Mouse (Mus musculus): ENCODE results near the gene Ube2v1. TPM values are rescaled to one million over a fixed set of nuclear protein-coding genes. Genes with fewer than 3 reads are reported as not detected.

Gene Ube2v1
- polyA plus RNA-seq, 1 experiment, result 114 TPM

- no peaks in the 10 kb centered on the region for H3K36me3 ChIP-seq (ENCODE audit: control insufficient read depth, insufficient read depth, low read length)
- no peak for DNase-seq
- WGBS, result 79% methylated on average over 4 of the region's 4 CpGs
- H3K27ac ChIP-seq (ENCODE audit: insufficient read depth, low read depth, low read length), result peak overlapping the region; percentile 68
- no peaks in the 10 kb centered on the region for H3K27me3 ChIP-seq (replicated peaks; ENCODE audit: control insufficient read depth, insufficient read depth, low read length)
- 0 out of 2 replicates have a peak, but pooled peaks cover 2% of the 10 kb centered on the region for H3K4me1 ChIP-seq (ENCODE audit: control insufficient read depth, insufficient read depth, low read length)
- TF ChIP-seq CTCF (conservative IDR thresholded peaks at IDR 0.05; ENCODE audit: insufficient read depth, insufficient read length, low read depth, low read length) (no peak), POLR2A (IDR thresholded peaks at IDR 0.05; ENCODE audit: low read depth, low read length) (no peak)
- H3K4me3 ChIP-seq (ENCODE audit: insufficient read depth, low read depth, low read length), result no peak overlapping the region
These were observed 38.2 kb downstream of the Ube2v1 start for GRCm38 (mm10) chr2:167593551-167594250.

GRCm38 (mm10) chr2:167588774-167589577 lies 42.9 kb downstream of the Ube2v1 start:
- Histone ChIP-seq H3K4me1 (ENCODE audit: control insufficient read depth, insufficient read depth, low read length) (no peaks in the 10 kb centered on the region), H3K27ac (ENCODE audit: insufficient read depth, low read depth, low read length) (peak overlapping the region; percentile 82), H3K27me3 (replicated peaks; ENCODE audit: control insufficient read depth, insufficient read depth, low read length) (no peaks in the 10 kb centered on the region), H3K36me3 (ENCODE audit: control insufficient read depth, insufficient read depth, low read length) (no peaks in the 10 kb centered on the region), H3K4me3 (ENCODE audit: insufficient read depth, low read depth, low read length) (peak overlapping the region; percentile 41)
- peak; percentile 27 for TF ChIP-seq POLR2A (IDR thresholded peaks at IDR 0.05; ENCODE audit: low read depth, low read length)
- no peak for TF ChIP-seq CTCF (conservative IDR thresholded peaks at IDR 0.05; ENCODE audit: insufficient read depth, insufficient read length, low read depth, low read length)
- peak; percentile 79 for DNase-seq
- WGBS, result 30% methylated on average over 21 of the region's 21 CpGs

- no peaks in the 10 kb centered on the region for H3K27me3 ChIP-seq (replicated peaks; ENCODE audit: control insufficient read depth, insufficient read depth, low read length)
- no peaks in the 10 kb centered on the region for H3K4me1 ChIP-seq (ENCODE audit: control insufficient read depth, insufficient read depth, low read length)
- 0 out of 2 replicates have a peak overlapping the region, but pooled peaks have one; percentile 75 for H3K27ac ChIP-seq (ENCODE audit: insufficient read depth, low read depth, low read length)
- WGBS, result 31% methylated on average over 9 of the region's 9 CpGs
- TF ChIP-seq POLR2A (IDR thresholded peaks at IDR 0.05; ENCODE audit: low read depth, low read length), result no peak
- TF ChIP-seq CTCF (conservative IDR thresholded peaks at IDR 0.05; ENCODE audit: insufficient read depth, insufficient read length, low read depth, low read length), result no peak
- no peaks in the 10 kb centered on the region for H3K36me3 ChIP-seq (ENCODE audit: control insufficient read depth, insufficient read depth, low read length)
- H3K4me3 ChIP-seq (ENCODE audit: insufficient read depth, low read depth, low read length), result no peak overlapping the region
- DNase-seq, result no peak
These were observed 44.9 kb downstream of the Ube2v1 start for GRCm38 (mm10) chr2:167586976-167587375.

DNA sequence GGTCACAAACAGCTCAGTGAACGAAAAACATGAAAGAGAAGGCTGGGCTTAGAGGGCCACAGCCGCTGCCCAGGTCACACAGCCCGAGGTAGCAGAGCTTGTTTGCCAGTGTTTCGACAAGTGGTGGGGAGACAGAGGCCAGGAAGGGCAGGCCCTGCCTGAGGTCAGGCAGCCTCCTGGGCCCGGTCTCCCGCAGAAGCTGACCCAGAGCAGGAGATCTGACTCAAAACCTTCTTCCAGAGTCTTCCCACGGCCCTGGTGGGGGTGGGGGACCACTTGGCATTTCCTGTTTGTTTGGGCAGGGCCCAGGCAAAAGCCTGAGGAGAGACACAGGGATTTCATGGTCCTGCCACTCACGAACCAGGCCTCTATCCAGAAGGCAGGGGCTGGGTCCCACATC lies 45.9 kb downstream of the Ube2v1 start:
- Histone ChIP-seq H3K27me3 (replicated peaks; ENCODE audit: control insufficient read depth, insufficient read depth, low read length) (no peaks in the 10 kb centered on the region), H3K27ac (ENCODE audit: insufficient read depth, low read depth, low read length) (peak overlapping the region; percentile 75), H3K4me3 (ENCODE audit: insufficient read depth, low read depth, low read length) (no peak overlapping the region), H3K4me1 (ENCODE audit: control insufficient read depth, insufficient read depth, low read length) (no peaks in the 10 kb centered on the region), H3K36me3 (ENCODE audit: control insufficient read depth, insufficient read depth, low read length) (no peaks in the 10 kb centered on the region)
- 40% methylated on average over 8 of the region's 8 CpGs for WGBS
- DNase-seq, result peak; percentile 78
- no peak for TF ChIP-seq CTCF (conservative IDR thresholded peaks at IDR 0.05; ENCODE audit: insufficient read depth, insufficient read length, low read depth, low read length)

- no peaks in the 10 kb centered on the region for H3K27me3 ChIP-seq (replicated peaks; ENCODE audit: control insufficient read depth, insufficient read depth, low read length)
- no peaks in the 10 kb centered on the region for H3K36me3 ChIP-seq (ENCODE audit: control insufficient read depth, insufficient read depth, low read length)
- no peak overlapping the region for H3K4me3 ChIP-seq (ENCODE audit: insufficient read depth, low read depth, low read length)
- no peak for DNase-seq
- H3K27ac ChIP-seq (ENCODE audit: insufficient read depth, low read depth, low read length), result 0 out of 2 replicates have a peak overlapping the region, but pooled peaks have one; percentile 9
- 82% methylated on average over 2 of the region's 2 CpGs for WGBS
- TF ChIP-seq CTCF (conservative IDR thresholded peaks at IDR 0.05; ENCODE audit: insufficient read depth, insufficient read length, low read depth, low read length) (no peak), POLR2A (IDR thresholded peaks at IDR 0.05; ENCODE audit: low read depth, low read length) (no peak)
- no peaks in the 10 kb centered on the region for H3K4me1 ChIP-seq (ENCODE audit: control insufficient read depth, insufficient read depth, low read length)
These were observed 46.6 kb downstream of the Ube2v1 start for GRCm38 (mm10) chr2:167585273-167585672.

DNA sequence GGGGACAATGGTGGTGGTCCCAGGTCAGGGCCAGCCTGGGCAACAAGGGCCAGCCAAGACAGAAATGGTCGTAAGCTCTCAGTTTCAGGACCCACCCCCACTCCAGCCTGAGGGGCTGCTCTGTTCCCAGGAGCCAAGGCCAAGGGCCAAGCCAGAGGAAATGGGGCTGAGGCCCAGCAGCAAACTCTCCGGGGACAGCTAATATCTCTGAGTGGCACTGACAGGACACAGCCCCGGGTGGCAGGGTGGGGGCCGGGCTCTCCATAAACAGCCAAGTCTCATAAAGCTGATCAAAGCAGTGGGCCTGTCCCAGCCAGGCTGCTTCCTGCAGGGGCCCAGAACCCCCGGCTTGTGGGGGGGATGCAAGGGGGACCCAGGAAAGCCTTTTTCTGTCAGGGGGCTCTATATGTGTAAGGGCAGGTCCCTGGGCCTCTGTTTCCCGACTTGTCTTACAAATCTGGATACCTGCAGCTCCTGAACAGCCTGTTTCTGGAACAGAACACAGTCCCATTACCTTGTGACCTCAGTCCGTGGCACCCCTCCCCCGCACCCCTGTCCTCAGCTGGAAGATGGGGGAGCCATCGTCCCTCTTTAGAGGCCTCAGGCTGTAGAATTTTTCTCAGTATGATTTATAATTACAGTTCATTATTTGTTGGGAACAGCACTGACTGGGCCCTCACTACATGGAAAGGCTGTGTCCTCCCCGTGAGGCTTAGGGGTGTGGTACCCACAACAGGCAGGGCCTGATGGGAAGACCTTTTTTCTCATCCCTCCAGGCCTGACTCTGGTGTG lies 48.5 kb downstream of the Ube2v1 start:
- DNase-seq, result no peak
- no peaks in the 10 kb centered on the region for H3K36me3 ChIP-seq (ENCODE audit: control insufficient read depth, insufficient read depth, low read length)
- 40% methylated on average over 10 of the region's 10 CpGs for WGBS
- no peak overlapping the region for H3K4me3 ChIP-seq (ENCODE audit: insufficient read depth, low read depth, low read length)
- H3K27me3 ChIP-seq (replicated peaks; ENCODE audit: control insufficient read depth, insufficient read depth, low read length), result no peaks in the 10 kb centered on the region
- H3K27ac ChIP-seq (ENCODE audit: insufficient read depth, low read depth, low read length), result no peak overlapping the region
- no peaks in the 10 kb centered on the region for H3K4me1 ChIP-seq (ENCODE audit: control insufficient read depth, insufficient read depth, low read length)
- TF ChIP-seq CTCF (conservative IDR thresholded peaks at IDR 0.05; ENCODE audit: insufficient read depth, insufficient read length, low read depth, low read length), result no peak
- no peak for TF ChIP-seq POLR2A (IDR thresholded peaks at IDR 0.05; ENCODE audit: low read depth, low read length)

Data from kidney, adult 2 months (tissue).